Mouse (Mus musculus) Muller cell, postnatal 12 days (primary cell): ENCODE results near the gene Cybc1.
A peak's percentile ranks its signal among the peaks of the same experiment; 100 is the strongest.

Experiments
- DNase-seq: peaks from one replicate; pipeline ENCODE4 v3.0.0-alpha.2; 2015; ENCODE audit errors: inconsistent ontology term

The Cybc1 gene

GRCm38 (mm10) chr11:121216831-121217230, 12.3 kb downstream of the Cybc1 start:
- DNase-seq = no peak

GRCm38 (mm10) chr11:121204161-121205006, 24.7 kb downstream of the Cybc1 start, which contains the start of the genes Hexdc and Ogfod3:
Gene Hexdc (plus strand): TSS chr11:121204433.
Gene Ogfod3 (minus strand): TSS chr11:121204711.
- peak; percentile 100 for DNase-seq

- DNase-seq = no peak
Measured at GRCm38 (mm10) chr11:121203859-121204160, 25.3 kb downstream of the Cybc1 start.

- peak; percentile 20 for DNase-seq
Measured at GRCm38 (mm10) chr11:121201436-121202198, 27.5 kb downstream of the Cybc1 start.

GRCm38 (mm10) chr11:121200781-121201180, 28.3 kb downstream of the Cybc1 start:
- DNase-seq = no peak

- no peak for DNase-seq
Measured at GRCm38 (mm10) chr11:121199851-121200250, 29.3 kb downstream of the Cybc1 start.

GRCm38 (mm10) chr11:121198622-121199021, 30.5 kb downstream of the Cybc1 start:
- no peak for DNase-seq

GRCm38 (mm10) chr11:121193415-121193814, 35.7 kb downstream of the Cybc1 start:
- DNase-seq = no peak

- DNase-seq = no peak
Measured at GRCm38 (mm10) chr11:121192742-121193141, 36.4 kb downstream of the Cybc1 start.

- no peak for DNase-seq
Measured at GRCm38 (mm10) chr11:121189681-121190080, 39.4 kb downstream of the Cybc1 start.

- peak; percentile 81 for DNase-seq
Measured at GRCm38 (mm10) chr11:121176285-121177270, 52.5 kb downstream of the Cybc1 start.

- DNase-seq = no peak
Measured at GRCm38 (mm10) chr11:121174234-121174633, 54.9 kb downstream of the Cybc1 start.

GRCm38 (mm10) chr11:121173203-121173602, 55.9 kb downstream of the Cybc1 start:
- DNase-seq = no peak
